Mouse (Mus musculus): ENCODE measurements around the gene Mybph.

Gene Mybph

DNA sequence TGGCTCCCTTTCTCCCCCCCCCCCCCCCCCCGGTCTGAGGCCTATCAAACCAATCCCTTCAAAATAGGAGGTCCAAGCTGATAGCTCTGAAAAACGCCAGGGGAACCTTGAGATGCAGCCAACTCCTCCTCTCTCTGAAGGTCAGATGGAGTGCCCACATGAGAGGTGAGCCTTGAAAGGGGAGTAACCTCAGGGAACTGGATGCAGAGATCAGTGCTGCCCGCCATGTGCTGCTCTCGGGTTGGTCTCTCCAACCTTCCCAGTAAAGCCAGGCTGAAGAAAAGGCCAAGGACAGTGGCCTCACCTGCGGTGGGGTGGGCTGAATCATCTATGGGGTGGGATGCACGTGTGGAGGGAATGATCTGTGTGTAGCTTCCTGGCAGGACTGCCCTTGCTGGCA is 19.1 kb downstream of the Mybph start:
- no peak for DNase-seq

DNA sequence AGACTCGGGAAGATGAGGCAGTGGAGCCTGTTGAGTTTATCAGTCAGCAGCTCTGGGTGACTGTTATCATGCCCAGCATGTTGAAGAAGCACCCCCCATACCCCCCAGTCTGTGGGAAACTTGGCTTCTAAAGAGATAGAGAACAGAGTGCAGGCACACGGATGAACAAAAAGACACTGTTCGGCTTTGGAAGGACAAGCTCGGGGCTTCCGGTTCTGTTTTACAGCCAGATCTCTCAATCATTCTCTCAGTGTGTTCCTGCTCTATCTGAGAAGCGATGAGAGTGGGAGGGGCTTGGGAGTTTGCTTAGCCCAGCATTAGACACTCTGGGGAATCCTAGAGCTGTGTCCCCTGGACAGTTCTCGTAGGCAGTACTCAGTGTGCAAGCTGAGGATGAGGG is 20.2 kb downstream of the Mybph start:
- DNase-seq = no peak

DNA sequence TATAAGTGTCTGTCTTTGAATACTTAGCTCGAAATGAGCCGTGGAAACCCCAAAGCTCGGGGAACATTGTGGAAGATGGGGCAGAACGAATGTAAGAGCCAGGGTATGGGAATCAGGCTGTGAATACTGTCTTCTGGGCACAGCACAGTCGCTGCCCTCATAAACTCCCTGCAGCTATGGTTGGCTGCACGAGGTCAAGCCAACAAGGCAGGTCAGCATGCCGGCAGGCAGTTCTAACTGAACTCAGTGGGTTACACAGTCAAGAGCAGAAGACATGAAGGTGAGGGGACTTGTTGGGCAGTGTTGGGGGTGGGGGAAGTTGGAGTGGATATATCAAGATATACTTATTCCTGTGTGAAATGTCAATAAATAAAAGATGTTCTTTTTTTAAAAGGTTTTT is 21.8 kb downstream of the Mybph start:
- no peak for DNase-seq

DNA sequence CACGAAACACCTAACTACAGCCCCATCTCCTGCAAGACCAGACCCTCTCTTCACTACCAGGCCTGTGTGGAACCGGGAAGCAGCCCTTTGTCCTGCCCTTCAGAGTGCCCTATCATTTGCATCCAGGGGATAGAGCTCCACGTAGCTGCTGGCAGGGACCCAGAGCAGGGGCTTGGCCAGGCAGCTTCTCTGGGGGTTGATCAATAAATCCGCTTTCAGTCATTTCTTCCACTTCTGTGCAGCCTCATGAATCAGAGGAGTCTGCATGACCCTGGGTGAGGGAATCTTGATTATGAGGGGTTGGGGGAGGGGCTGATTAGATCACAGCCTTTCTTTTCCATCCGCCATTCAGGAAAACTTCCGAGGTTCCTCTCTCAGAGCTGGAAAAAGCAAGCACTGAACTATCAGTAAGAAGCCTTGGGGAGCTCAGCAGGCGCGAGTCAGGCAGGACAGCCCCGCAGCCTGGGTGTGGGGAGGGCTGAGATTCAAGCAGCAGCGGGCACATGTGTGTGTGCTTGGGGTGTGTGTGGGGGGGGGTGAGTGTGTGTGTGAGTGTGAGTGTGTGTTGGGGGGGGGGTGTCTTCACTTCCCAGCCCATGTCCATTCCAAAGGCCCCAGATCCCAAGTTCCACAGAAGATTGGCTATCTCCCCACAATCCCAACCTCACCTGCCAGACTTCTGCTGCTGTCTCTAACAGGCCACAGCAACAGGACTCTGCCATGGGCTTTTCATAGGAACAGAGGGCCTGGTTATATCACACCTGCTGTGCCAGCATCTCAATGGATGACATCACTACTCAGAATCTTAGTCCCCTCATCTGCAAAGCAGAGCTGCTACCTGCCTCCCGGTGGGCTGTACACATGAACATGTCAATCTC is 22.7 kb downstream of the Mybph start:
- no peak for DNase-seq

DNA sequence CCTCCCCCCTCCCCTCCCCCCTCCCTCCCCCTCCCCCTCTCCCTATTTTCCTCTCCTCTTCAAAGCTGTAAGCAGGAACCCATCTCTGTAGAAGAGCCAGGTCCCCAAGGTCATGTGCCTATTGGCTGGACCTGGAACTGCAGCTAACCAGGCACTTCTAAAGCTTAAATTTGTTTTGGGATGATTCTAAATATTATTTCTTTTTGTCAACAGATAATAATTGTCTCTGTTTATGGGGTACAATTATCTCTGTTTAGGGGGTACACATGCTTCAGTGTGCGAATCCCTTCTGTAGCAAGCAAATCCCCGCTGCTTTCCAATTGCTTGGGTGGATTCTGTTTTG is 23.4 kb downstream of the Mybph start:
- no peak for DNase-seq

DNA sequence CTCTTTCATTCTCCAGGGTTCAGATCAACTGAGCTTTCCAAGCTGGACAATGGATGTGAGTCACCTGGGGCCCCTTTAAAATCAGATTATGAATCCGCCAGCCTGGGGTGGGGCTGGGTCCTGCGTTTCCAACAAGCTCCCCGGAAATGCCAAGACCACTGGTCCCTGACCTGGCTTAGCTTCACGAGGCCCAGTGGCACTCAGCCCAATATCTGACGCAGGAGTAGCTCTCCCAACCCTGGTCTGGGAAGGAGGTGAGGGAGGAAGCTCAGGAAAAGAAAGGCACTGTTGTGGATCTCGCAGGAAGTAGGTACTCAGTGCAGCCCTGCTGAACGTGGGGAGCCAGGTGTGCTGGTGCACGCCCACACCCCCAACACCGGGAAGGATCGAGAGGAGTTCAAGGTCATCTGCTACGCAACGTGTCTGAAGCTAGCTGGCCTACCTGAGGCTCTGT is 23.8 kb downstream of the Mybph start:
- no peak for DNase-seq

DNA sequence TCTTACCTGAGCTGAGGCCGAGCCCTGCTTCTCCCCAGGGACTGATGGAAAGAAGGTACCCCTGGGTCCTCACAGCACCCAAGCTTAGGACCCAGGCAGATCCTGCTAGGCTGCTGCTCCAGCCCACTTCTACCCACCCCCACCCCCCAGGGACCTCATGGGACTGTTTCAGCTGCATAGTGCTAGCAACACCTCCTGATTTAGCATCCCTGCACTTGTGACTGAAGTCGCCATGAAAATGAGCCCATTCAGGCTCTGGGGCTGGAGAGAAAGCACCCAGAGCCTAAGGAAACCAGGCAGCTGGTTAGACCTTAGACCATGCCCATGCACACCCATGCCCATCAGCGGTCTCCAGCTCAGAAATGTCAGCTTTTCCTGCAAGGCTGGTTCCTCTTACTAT is 24.7 kb downstream of the Mybph start:
- no peak for DNase-seq

DNA sequence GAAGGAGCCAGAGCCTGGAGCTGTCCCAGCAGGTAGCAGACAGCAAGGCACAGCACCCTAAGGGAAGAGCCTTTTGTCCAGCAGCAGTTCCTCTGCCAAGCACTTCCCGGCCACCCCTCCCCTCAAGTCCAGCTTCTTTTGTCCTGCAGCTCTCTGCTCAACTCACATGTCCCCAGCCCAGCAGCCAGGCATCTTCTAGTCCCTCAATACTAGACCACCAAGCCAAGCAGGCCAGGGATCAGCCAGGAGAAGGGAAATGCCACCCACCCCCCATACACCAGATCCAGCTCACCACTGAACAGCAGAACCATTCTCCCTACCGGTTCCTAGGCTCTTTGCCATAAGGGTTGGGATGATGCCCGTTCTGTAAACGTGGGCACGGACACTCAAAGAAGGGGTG is 26.4 kb downstream of the Mybph start:
- DNase-seq = no peak

DNA sequence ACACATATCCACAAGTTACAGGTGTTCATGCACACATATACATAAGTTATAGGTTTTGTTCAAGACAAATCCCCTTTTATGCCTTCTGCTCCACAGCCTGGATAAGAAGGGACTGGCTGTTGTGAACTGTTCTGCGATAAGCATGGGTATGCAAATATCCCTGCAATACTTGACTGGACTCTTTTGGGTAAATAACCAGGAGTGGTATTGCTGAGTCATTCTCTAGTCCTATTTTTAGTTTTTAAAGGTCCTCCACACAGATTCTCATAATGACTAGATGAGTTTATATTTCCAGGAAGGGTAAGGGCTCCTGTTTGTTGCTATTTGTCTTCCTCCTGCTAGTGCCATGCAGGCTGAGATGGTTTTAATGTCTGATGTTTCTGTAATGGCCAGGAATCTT is 27.9 kb downstream of the Mybph start:
- no peak for DNase-seq

DNA sequence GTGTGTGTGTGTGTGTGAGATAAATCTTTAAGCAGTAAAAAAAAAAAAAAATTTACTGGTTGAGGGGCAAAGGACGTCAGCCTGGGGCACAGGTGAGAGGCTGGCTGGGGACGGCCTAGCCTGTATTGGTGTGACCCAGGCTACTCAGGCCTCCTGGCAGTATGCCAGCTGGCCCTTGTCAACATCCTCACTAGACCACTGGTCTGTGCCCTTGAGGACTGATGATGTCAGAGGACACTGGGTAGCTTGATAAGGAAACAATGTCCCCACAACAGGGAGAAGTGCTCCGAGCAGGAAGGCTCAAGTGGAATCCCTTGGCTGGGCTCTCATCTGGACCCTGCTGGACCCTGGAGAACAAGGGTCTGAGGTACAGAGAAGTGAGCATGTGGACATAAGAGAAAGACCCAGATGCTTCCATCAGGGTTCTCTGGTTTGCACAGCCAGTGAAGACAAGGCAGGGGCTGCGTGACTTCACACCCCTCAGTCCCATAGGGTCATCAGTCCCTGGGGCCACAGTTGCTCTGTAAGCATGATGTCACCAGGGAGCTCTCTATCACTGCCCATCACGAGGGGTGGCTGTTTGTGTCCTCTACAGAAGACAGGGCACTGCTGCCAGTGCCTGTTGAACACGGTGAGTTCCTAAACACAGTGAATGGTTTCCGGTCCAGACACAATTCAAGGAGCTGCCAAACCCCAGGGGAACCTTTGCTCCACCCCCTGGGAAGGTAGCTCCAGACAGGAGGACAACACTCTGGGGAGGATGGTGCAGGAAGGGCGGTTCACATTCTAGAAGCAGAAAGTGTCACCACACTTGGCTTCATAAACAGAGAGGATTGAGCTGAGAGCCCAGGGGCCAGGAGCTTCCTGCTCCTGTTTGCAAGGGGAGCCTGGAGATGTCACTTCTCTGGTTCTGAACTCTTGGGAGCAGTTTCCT is 29.1 kb downstream of the Mybph start:
- no peak for DNase-seq

DNA sequence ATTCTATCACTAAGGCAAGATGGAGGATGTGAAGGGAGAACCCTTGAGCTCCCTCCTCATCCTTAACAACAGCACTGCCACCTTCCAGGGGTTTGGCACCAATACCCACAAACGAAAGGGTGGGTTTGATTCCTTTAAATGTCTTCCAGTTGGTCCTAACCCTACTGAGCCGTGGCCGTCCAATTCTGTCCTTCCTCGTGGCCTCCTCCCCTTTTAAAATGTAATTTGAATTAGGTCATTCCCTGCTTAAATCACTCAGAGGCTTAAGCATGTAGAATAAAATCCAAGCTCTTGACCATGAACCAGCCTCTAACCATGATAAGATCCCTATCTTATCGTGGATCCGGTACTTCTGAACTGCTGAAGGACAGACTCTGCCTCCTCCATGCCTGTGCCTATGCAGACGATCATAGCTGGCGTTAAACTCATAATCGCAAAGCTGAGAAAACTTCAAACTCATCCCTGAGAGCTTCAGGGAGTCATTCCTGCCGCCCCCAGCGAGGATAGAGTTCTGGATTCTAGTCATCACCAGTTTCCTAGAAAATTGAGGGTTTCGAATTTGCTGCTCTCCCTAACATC is 31.5 kb downstream of the Mybph start:
- no peak for DNase-seq

DNA sequence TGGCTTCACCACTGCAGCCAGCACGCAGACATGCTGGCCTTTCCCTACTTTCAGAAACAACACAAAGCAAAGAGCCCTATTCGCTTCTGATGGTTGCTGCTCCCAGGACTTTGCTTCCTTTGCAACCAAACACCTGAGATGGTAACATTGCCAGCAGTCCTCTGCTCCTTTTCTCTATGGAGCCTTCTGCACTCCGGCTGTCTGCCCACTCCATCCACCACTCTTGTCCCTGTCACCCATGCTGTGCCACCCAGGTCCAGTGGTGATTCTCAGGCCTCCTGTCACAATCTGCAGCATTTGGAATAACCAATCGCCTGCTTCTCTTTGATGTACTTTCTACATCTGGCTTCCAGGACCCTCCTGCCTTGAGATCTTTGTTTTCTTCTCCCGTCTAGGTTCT is 32.1 kb downstream of the Mybph start:
- no peak for DNase-seq

DNA sequence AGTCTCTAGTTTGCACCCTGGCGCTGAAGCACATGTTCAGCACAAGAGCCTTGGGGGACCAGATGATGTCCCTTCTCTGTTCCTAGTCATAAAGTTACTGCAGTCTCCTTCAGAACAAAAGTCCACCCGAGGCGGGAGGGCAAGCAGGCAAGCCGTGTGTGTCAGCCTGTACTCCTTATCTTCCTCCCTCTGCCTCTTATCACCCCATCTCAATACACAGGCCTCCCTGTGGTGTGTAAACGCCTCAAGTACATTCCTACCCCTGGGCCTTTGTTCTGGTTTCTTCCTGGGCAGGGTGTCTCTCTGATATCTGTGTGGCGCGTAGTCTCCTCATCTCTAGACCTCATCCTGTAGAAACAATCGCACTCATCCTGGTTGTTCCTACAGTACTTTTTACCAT is 33.5 kb downstream of the Mybph start:
- DNase-seq = no peak

DNA sequence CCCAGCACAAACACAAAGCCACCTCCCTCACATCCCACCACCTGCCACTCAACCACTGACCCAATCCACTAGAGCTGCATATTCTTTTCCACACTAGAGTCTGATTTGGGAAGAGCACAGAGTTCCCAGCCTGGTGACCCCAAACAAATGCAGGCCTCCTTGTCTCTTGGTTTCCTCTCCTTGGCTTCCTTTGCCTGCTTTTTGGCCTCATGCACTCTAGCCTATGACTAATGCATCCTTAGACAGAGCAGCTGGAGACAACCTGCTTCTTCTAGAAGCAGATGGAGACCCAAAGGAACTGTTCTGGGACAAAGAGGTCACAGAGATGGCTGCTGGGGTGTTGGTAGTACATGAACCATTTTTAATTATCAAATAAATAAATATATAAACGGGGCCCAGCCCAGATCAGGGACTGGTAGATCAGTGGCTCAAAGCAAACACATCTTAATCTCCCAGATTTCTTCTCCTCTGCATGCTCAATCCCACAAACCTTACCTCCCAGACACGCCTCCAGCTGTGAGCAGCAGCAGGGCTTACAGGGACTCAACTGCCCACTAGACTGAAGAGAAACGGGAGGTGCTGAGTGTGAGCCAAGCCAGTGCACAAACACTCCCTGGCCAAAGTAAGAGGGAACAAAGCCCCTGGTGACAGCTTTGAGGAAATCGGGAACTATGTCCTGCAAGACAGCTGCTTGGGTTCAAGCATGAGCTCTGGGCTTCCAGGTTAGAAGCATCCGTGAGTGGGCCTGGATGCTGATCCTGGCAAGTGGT is 36.7 kb downstream of the Mybph start:
- no peak for DNase-seq

DNA sequence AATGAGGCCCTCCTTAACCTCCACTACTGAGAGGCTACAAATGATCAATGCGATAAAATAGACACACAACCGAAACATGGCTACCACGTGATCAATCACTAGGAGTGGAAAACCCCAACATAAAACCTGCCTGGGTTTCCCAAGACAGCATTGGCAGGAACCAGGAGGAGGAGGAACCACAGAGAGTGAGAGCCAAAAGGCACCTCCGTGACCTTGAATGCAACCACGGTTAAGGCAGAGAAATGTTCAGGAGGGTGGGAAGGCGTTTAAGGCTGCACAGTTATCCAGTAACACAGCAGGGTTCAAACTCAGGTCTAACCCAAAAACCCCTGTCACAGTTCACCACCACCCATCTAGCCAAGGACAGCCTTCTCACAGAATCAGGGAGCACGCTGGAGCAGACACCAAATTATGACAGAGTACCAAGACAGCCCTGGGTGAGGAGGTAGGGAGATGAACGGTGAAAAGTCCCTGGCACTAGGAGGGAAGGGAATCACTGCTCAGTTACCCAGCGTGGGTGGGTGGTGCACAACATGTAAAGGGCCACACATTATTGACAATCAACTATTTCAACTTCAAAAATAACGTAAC is 37.5 kb downstream of the Mybph start:
- DNase-seq = no peak

DNA sequence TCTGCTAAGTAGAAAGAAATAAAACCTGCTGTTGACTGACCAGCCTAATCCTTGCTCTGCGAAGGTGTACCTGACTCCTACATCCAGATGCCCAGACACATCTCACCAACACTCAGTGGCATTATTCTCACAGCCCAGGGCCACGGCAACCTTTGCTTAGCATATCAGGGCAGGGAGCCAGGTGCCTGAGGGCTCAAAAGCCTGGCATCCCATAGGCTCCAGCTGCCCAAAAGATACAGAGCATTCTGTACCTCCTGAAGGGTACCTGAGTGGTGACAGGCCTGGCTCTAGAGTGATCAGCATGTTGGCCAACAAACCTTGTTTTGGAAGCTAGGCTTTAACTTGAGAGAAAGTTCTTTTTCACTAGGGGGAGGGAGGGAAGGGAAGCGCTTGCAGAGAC is 38.0 kb downstream of the Mybph start:
- no peak for DNase-seq

DNA sequence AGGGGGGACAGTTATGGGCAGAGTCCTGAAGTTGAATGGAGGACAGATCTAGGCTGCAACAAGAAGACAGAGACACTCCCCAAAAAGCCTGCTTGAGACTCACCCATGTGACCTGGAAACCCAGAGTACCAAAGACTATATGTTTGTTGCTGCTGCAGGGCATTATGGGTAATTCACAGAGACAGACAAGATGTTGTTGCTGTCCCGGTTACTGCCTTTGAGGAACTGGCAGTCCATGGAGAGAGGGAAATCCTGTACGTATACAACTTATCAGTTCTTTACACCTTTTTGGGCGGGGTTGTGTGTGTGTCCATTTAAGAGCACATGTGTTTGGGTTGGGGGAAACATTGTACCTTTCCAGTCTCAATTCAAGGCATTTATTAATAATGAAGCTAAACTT is 38.4 kb downstream of the Mybph start:
- no peak for DNase-seq

DNA sequence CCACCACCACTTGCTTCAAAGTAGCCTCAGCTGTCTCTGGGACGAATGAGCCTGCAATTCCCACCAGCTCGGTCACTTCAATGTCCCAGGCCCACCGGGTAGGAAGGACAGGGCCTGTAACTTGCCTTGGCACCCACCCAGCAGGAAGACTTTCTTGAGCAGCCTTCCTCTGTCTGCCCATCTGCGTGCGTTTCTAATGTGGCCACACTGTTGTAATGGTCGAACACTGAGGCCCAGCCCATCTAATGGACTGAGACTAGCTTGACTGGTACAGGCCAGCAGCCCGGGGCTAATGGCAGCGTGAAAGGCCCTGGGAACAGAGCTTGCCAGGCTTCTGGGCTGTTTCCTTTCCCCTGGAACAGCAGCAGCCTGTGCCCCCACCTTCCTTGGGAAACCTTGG is 39.1 kb downstream of the Mybph start:
- no peak for DNase-seq

DNA sequence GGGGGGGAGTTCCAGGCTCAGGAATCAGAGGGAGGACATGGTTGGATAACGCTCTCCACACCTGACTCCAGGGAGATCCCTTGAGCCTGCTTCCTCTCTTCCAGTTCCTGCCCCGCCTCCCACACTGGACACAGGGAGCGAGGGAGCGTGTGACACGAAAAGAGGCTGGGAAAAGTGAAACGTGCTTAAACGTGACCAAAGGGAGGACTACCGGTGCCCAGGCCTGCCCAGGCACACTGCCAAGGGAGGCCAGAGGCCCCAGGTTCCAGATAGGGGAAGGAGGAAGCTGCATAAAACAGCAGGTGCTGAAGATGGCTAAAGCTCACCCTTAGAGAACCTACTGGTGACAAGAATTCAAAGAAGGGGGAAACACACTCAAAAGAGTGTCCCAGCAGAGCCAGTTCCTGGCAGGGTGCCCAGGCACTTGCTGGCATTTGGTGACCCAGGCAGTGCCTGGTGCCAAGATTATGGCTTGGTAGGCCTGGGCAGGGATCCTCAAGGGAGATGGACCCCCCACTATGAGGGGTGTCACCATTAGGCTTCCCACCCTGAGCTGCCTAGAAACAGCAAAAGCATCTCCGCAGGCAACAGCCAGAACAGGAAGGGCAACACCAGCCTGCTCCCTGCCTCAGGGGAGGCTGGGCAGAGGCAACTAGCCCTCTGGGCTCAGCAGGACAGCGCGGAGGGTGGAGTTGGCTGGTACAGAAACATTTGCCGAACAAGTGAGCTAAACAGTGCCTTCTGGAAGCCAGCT is 39.7 kb downstream of the Mybph start:
- no peak for DNase-seq

DNA sequence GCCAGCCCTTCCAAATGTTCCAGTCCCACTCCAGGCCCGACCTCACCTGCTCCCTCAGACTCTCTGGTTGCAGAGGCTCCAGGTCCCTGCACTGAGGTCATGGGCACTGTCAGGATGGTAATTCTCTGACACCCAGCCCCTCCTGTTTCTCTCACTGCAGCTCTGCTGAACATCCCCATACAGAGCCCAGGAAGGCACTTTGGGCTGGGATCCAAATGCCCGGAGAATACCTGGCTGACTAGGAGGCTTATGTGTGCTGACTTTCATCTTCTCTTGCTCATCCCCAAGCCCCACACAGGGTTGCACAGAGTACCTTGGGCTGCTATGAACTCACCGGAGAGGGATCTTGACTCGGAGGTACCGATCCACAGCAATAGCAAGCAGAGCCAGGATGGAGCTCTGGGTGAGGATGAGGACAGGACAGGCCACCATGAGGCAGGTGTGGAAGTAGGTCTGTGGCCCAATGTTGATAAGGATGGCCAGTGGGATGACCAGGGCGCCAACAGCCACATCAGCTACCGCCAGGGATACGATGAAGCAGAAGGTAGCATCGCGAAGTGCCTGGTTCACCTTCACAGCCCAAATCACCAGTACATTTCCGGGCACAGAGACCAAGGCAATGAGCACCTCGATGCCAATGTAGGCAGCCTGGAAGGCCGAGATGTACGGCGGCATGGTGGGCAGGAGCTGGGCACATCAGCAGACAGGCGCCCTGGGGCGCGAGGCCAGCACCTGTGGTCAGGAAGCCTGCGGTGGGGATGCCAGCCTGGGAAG is 40.6 kb downstream of the Mybph start:
- no peak for DNase-seq
